Mouse (Mus musculus) adrenal gland, adult 2 months (tissue): Measurements from ENCODE around the gene Lgals7. TPM values are rescaled to one million over a fixed set of nuclear protein-coding genes. Genes with fewer than 3 reads are reported as not detected.

Experiments used
- DNase-seq: peaks from one replicate; pipeline ENCODE4 v3.0.0; 2021
- long read RNA-seq: library from polyadenylated mRNA; stranded (forward); transcript quantifications from one replicate; pipeline ENCODE4 v2.0.0, GENCODE M21; 2021
- polyA plus RNA-seq: library from polyadenylated mRNA; depleted of rRNA; stranded (reverse); fragments of >200 nt; gene quantifications from 2 replicates; pipeline ENCODE4 v1.2.3, GENCODE M21; 2012; rRNA removed
- total RNA-seq, 2 experiments: library from RNA; stranded (reverse); gene quantifications; 2 replicates each; pipeline ENCODE4 v1.2.3; 2021

Gene Lgals7
- total RNA-seq, result under 1 TPM; 0.69 to 0.81 TPM
- 0.97 and 2.8 TPM in 2 replicates for polyA plus RNA-seq
- long read RNA-seq, result 0 reads

GRCm38 (mm10) chr7:28863540-28863939 lies at the start of gene Lgals7:
TSS of gene Lgals7 (plus strand) at chr7:28863853.
- no peak for DNase-seq

GRCm38 (mm10) chr7:28814306-28815034 lies 49.2 kb upstream of the Lgals7 start:
- no peak for DNase-seq

GRCm38 (mm10) chr7:28815230-28815629 lies 48.4 kb upstream of the Lgals7 start:
- DNase-seq, result no peak

- no peak for DNase-seq
These were observed 47.5 kb upstream of the Lgals7 start for GRCm38 (mm10) chr7:28816201-28816600.

GRCm38 (mm10) chr7:28816920-28817319 lies 46.7 kb upstream of the Lgals7 start:
- no peak for DNase-seq

- no peak for DNase-seq
These were observed 46.1 kb upstream of the Lgals7 start for GRCm38 (mm10) chr7:28817524-28817923.

- no peak for DNase-seq
These were observed 45.7 kb upstream of the Lgals7 start for GRCm38 (mm10) chr7:28817957-28818356.

GRCm38 (mm10) chr7:28818436-28818835 lies 45.2 kb upstream of the Lgals7 start:
- DNase-seq, result no peak

GRCm38 (mm10) chr7:28818861-28819452 lies 44.7 kb upstream of the Lgals7 start:
- no peak for DNase-seq

GRCm38 (mm10) chr7:28819571-28819970 lies 44.1 kb upstream of the Lgals7 start:
- DNase-seq, result no peak

- DNase-seq, result peak; percentile 64
These were observed 43.0 kb upstream of the Lgals7 start for GRCm38 (mm10) chr7:28820358-28821260.

GRCm38 (mm10) chr7:28821261-28821831 lies 42.3 kb upstream of the Lgals7 start:
- peak; percentile 88 for DNase-seq

- no peak for DNase-seq
These were observed 41.1 kb upstream of the Lgals7 start for GRCm38 (mm10) chr7:28822556-28822955.

GRCm38 (mm10) chr7:28822993-28823903 lies 40.4 kb upstream of the Lgals7 start:
- DNase-seq, result no peak

- DNase-seq, result no peak
These were observed 39.7 kb upstream of the Lgals7 start for GRCm38 (mm10) chr7:28823932-28824331.

- peak; percentile 93 for DNase-seq
These were observed 38.5 kb upstream of the Lgals7 start, which contains the start of gene Ech1 for GRCm38 (mm10) chr7:28824941-28825685. TSS of gene Ech1 (plus strand) at chr7:28825217.

- DNase-seq, result peak; percentile 59
These were observed 37.8 kb upstream of the Lgals7 start for GRCm38 (mm10) chr7:28825686-28826401.

- DNase-seq, result peak; percentile 54
These were observed 37.3 kb upstream of the Lgals7 start for GRCm38 (mm10) chr7:28826402-28826772.

GRCm38 (mm10) chr7:28827338-28827737 lies 36.3 kb upstream of the Lgals7 start:
- peak; percentile 64 for DNase-seq

GRCm38 (mm10) chr7:28829821-28830220 lies 33.8 kb upstream of the Lgals7 start:
- DNase-seq, result peak; percentile 90
